Mouse (Mus musculus) midbrain, embryonic 12.5 days (tissue): ENCODE data around the gene Yif1b. TPM values are rescaled to one million over a fixed set of nuclear protein-coding genes. Genes with fewer than 3 reads are reported as not detected.

Experiments
- ATAC-seq: fragments of 200-750 bp; cut with Nextera tagmentation; 2 replicates; pipeline ENCODE4 v1.8.0; 2017; ENCODE audit warnings: low read depth, moderate TSS enrichment, moderate library complexity; ENCODE audit not compliant: low FRiP score
- H3K27ac ChIP-seq: fragments of 300-500 bp; sonication (generic); replicated peaks from 2 replicates; pipeline ENCODE4 v1.5.1; 2016; ENCODE audit warnings: mild to moderate bottlenecking
- H3K27me3 ChIP-seq: fragments of 300-500 bp; sonication (generic); 2 replicates; pipeline ENCODE4 v1.6.1; 2016; ENCODE audit warnings: mild to moderate bottlenecking
- H3K36me3 ChIP-seq: fragments of 300-500 bp; sonication (generic); 2 replicates; pipeline ENCODE4 v1.6.1; 2016
- H3K4me1 ChIP-seq: fragments of 300-500 bp; sonication (generic); 2 replicates; pipeline ENCODE4 v1.6.1; 2016
- H3K4me2 ChIP-seq: fragments of 300-500 bp; sonication (generic); replicated peaks from 2 replicates; pipeline ENCODE4 v1.6.1; 2016; ENCODE audit warnings: mild to moderate bottlenecking, moderate library complexity
- H3K4me3 ChIP-seq: fragments of 300-500 bp; sonication (generic); 2 replicates; pipeline ENCODE4 v1.5.1; 2016; ENCODE audit warnings: mild to moderate bottlenecking
- H3K9ac ChIP-seq: fragments of 300-500 bp; sonication (generic); replicated peaks from 2 replicates; pipeline ENCODE4 v1.6.1; 2016; ENCODE audit warnings: mild to moderate bottlenecking, moderate library complexity
- H3K9me3 ChIP-seq: fragments of 300-500 bp; sonication (generic); 2 replicates; pipeline ENCODE4 v1.6.1; 2016; ENCODE audit warnings: mild to moderate bottlenecking
- WGBS: fragments of 180-500 bp; shearing (Covaris S2); methylation state at CpG from one replicate; pipeline ENCODE4 v1.1.7; 2016; 5-methylcytosine and 5-hydroxymethylcytosine counted together
- polyA plus RNA-seq: library from polyadenylated mRNA; unstranded; fragments of >200 nt; fragmentation: Nextera tagmentation; extraction: Ambion mirVana; gene quantifications from 2 replicates; pipeline ENCODE4 v1.2.1, GENCODE M21; 2016

The Yif1b gene
- polyA plus RNA-seq, 1 experiment from 2014 or later: 83.2 TPM

DNA sequence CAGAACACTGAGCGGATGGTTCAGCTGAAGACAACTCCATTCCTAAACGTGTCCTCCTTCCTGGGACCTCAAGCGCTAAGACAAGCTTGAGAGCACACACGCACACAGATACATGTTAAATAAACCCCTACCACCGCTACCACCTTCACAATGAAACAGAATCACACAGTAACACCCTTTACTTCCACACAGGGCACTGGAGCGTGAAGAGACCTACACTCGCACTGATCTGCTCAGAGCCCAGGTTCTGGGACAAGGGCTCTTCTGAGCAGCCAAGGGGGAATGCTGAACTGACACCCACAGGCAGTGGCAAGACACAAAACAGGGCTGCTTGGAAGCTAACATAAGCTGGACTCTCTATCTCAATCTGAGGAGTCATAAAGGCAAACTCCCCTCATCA is 27.5 kb downstream of the Yif1b start:
- no peaks in the 10 kb centered on the region for H3K27me3 ChIP-seq
- no peak for ATAC-seq
- H3K9ac ChIP-seq: no peak overlapping the region
- no peaks in the 10 kb centered on the region for H3K36me3 ChIP-seq
- H3K4me3 ChIP-seq: no peak overlapping the region
- no peak overlapping the region for H3K4me2 ChIP-seq
- WGBS: 77% methylated on average over 7 of the region's 7 CpGs
- no peaks in the 10 kb centered on the region for H3K9me3 ChIP-seq
- H3K27ac ChIP-seq: no peak overlapping the region
- H3K4me1 ChIP-seq: no peaks in the 10 kb centered on the region

GRCm38 (mm10) chr7:29266931-29267330 is 28.8 kb downstream of the Yif1b start:
- H3K4me1 ChIP-seq: no peaks in the 10 kb centered on the region
- ATAC-seq: no peak
- H3K27me3 ChIP-seq: no peaks in the 10 kb centered on the region
- no peak overlapping the region for H3K4me3 ChIP-seq
- H3K36me3 ChIP-seq: no peaks in the 10 kb centered on the region
- no peak overlapping the region for H3K9ac ChIP-seq
- no peak overlapping the region for H3K27ac ChIP-seq
- no peak overlapping the region for H3K4me2 ChIP-seq
- 65% methylated on average over 4 of the region's 4 CpGs for WGBS
- H3K9me3 ChIP-seq: no peaks in the 10 kb centered on the region

DNA sequence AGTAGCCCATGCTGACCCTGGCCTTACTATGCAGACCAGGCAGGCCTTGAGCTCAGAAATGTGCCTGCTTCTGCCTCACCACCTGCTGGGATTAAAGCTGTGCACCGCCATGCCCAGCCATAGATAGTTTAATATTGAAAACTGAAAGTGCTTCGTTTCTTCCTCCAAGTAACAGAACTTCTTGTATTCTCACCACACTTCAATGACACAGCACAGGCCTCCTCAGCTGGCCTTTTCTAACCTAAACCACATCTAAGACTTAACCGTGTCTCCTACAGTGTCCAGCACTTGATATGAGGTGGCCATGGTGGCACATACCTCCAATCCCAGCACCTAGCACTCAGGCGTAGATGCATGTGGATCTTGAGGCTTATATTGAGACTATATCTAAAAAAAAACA is 32.3 kb downstream of the Yif1b start:
- H3K27me3 ChIP-seq: no peaks in the 10 kb centered on the region
- no peak overlapping the region for H3K4me2 ChIP-seq
- ATAC-seq: no peak
- WGBS: 91% methylated on average over 4 of the region's 4 CpGs
- no peaks in the 10 kb centered on the region for H3K4me1 ChIP-seq
- no peak overlapping the region for H3K9ac ChIP-seq
- no peaks in the 10 kb centered on the region for H3K9me3 ChIP-seq
- no peak overlapping the region for H3K27ac ChIP-seq
- H3K36me3 ChIP-seq: no peaks in the 10 kb centered on the region
- no peak overlapping the region for H3K4me3 ChIP-seq

DNA sequence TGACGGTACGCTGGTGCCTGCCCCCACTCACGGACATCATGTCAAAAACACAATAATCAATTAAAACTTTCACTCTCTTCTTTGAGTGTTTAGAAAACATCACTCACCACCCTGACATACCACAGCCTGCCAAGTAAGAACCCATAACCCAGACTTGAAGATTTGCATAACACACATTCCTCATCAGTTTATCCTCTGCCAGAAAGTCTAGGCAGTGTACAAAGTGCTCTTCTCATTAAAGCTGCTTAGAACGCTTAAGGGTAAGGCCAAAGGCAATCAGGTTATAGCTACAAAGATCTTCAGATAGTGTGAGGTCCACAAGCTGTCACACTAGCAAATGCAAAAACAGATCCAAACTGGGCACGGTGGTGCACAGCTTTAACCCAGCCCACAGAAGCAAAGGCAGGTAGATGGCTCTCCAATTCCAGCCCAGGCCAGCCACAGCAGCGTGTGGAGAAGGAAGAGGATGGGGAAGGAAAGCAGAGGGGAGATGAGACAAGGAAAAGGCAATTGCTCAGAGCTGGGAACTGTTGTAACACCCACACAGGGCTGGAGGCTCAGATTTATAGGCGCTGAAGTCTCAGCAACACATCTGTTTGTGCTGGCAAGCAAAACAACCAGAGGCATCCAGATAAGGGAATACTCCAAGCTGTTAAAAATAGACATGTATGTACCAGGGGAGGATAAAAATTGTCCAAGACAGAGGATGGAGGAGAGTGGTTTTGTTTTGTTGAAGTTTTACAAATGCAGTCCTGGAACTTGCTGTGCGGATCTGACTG is 33.7 kb downstream of the Yif1b start:
- Histone ChIP-seq H3K27ac (no peak overlapping the region), H3K9me3 (no peaks in the 10 kb centered on the region), H3K4me1 (no peaks in the 10 kb centered on the region), H3K9ac (no peak overlapping the region), H3K36me3 (no peaks in the 10 kb centered on the region), H3K4me3 (no peak overlapping the region), H3K27me3 (no peaks in the 10 kb centered on the region), H3K4me2 (no peak overlapping the region)
- 89% methylated on average over 8 of the region's 8 CpGs for WGBS
- no peak for ATAC-seq

DNA sequence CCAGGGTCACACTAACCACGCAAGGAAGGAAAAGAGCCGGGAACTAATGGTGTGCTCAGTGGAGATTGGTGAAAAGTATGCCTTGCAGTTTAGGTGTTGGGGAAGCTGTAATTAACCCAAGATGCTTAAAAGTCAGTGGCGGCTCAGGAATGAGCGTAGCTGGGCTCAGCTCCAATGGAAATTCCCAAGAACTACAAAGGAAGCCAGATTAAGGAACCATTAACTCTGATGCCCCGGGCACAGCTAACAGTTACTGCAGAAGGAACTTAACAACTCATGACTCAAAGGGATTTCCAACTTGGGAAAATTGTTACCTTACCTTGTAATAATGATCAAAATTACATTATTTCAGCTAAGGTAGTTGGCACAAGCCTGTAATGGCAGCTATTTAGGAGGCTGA is 38.6 kb downstream of the Yif1b start:
- Histone ChIP-seq H3K4me1 (peaks cover 11% of the 10 kb centered on the region), H3K27me3 (peaks cover 22% of the 10 kb centered on the region), H3K27ac (no peak overlapping the region), H3K9me3 (no peaks in the 10 kb centered on the region), H3K9ac (no peak overlapping the region), H3K4me3 (no peak overlapping the region), H3K36me3 (no peaks in the 10 kb centered on the region), H3K4me2 (no peak overlapping the region)
- ATAC-seq: no peak
- 86% methylated on average over 5 of the region's 5 CpGs for WGBS

DNA sequence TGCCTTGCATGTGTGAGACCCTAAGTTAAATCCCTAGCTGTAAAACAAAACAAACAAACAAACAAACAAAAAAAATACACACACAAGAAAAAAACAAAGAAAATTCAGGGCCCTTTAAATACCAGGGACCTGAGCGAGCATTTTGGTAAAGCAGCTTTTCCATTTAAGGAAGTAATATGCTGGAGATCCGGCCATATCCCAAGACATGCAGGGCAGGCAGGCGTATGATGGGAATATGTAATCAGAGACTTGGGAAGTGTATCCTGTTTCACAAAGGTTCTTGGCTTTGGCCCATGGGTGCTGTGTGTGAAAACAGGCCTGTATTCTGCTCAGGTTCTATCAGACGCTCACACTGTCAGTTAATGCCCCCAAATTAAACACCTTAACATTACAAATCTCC is 39.4 kb downstream of the Yif1b start:
- Histone ChIP-seq H3K9ac (no peak overlapping the region), H3K4me3 (no peak overlapping the region), H3K4me2 (no peak overlapping the region), H3K27ac (no peak overlapping the region), H3K4me1 (peaks cover 18% of the 10 kb centered on the region), H3K9me3 (no peaks in the 10 kb centered on the region), H3K27me3 (peaks cover 30% of the 10 kb centered on the region), H3K36me3 (no peaks in the 10 kb centered on the region)
- 91% methylated on average over 4 of the region's 4 CpGs for WGBS
- ATAC-seq: no peak

GRCm38 (mm10) chr7:29279261-29279660 is 41.1 kb downstream of the Yif1b start:
- H3K4me2 ChIP-seq: no peak overlapping the region
- no peak overlapping the region for H3K27ac ChIP-seq
- no peak for ATAC-seq
- peaks cover 45% of the 10 kb centered on the region for H3K27me3 ChIP-seq
- H3K9ac ChIP-seq: no peak overlapping the region
- no peaks in the 10 kb centered on the region for H3K36me3 ChIP-seq
- H3K4me3 ChIP-seq: no peak overlapping the region
- peaks cover 18% of the 10 kb centered on the region for H3K4me1 ChIP-seq
- no peaks in the 10 kb centered on the region for H3K9me3 ChIP-seq

DNA sequence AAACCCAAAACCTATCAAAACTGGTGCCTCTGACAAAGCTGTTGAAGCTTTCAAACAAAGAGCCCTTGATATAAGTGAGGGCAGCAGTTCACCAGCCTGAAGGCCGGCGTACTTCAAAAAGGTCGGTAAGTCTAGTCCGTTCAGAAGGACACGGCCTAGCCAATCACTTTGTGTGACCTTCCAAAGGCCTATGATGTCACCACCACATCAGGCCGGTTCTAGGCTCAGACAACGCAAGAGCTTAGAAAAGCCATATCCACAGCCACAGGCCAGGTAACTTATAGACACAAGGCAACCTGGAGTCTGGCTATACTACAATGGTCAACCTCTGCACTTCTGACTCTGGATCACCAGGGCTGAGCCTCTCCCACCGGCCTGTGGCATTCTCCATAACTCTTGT is 41.8 kb downstream of the Yif1b start:
- Histone ChIP-seq H3K27ac (no peak overlapping the region), H3K4me3 (no peak overlapping the region), H3K4me1 (peaks cover 18% of the 10 kb centered on the region), H3K9ac (no peak overlapping the region), H3K9me3 (no peaks in the 10 kb centered on the region), H3K4me2 (no peak overlapping the region), H3K36me3 (no peaks in the 10 kb centered on the region), H3K27me3 (peaks cover 52% of the 10 kb centered on the region)
- ATAC-seq: no peak
- whole genome bisulfite sequencing: 90% methylated on average over 8 of the region's 8 CpGs

DNA sequence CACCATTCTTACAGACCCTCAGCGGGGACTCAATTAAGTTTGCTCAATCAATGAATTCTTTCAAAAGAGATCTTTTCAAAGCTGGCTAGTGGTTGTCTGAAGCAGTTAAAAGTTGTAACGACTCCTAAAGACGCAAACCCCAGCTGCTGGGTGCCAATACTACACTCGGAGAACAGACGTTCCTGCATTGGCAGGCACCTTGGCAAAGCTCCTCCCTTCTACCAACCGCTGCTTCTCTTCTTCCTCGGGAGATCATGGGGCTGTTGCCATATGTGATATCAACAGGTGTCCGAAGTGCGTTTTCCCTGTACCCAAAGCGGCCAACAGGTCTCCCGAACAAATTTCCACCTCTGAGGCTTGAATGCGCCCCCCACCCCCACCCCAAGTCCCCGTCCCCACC is 42.7 kb downstream of the Yif1b start:
- Histone ChIP-seq H3K27me3 (peaks cover 52% of the 10 kb centered on the region), H3K36me3 (no peaks in the 10 kb centered on the region)
- no peak for ATAC-seq

GRCm38 (mm10) chr7:29281201-29282073 is 43.3 kb downstream of the Yif1b start, which contains the start of gene Spint2:
Gene Spint2 (minus strand): TSS chr7:29281912.
- Histone ChIP-seq H3K27me3 (peaks cover 58% of the 10 kb centered on the region), H3K9ac (peak within 1 kb of the TSS; percentile 60)

More for the DNA sequence above, 42.7 kb downstream of the Yif1b start:
- Histone ChIP-seq H3K9me3 (no peaks in the 10 kb centered on the region), H3K4me2 (peak overlapping the region; percentile 89), H3K27ac (no peak overlapping the region), H3K9ac (no peak overlapping the region; the same call in 1 of the 2 replicates), H3K4me1 (peaks cover 18% of the 10 kb centered on the region), H3K4me3 (peak overlapping the region; percentile 55)
- 16% methylated on average over 13 of the region's 13 CpGs for WGBS

GRCm38 (mm10) chr7:29282074-29282554 is 44.0 kb downstream of the Yif1b start:
- no peak overlapping the region for H3K27ac ChIP-seq
- peaks cover 60% of the 10 kb centered on the region for H3K27me3 ChIP-seq
- no peaks in the 10 kb centered on the region for H3K9me3 ChIP-seq
- H3K4me2 ChIP-seq: peak overlapping the region; percentile 89
- H3K9ac ChIP-seq: peak overlapping the region; percentile 60
- peak overlapping the region; percentile 55 for H3K4me3 ChIP-seq
- no peaks in the 10 kb centered on the region for H3K36me3 ChIP-seq
- WGBS: 13% methylated on average over 21 of the region's 21 CpGs
- ATAC-seq: no peak
- H3K4me1 ChIP-seq: peaks cover 18% of the 10 kb centered on the region

More at GRCm38 (mm10) chr7:29281201-29282073, 43.3 kb downstream of the Yif1b start, which contains the start of gene Spint2:
- H3K4me2 ChIP-seq: peak within 1 kb of the TSS; percentile 89
- H3K27ac ChIP-seq: no peak within 1 kb of the TSS
- H3K4me1 ChIP-seq: peaks cover 18% of the 10 kb centered on the region
- no peaks in the 10 kb centered on the region for H3K9me3 ChIP-seq
- WGBS: 1% methylated on average over 79 of the region's 80 CpGs
- peak within 1 kb of the TSS; percentile 55 for H3K4me3 ChIP-seq
- ATAC-seq: peak; percentile 58; the same call in 1 of the 2 replicates
- no peaks in the 10 kb centered on the region for H3K36me3 ChIP-seq

GRCm38 (mm10) chr7:29283876-29284275 is 45.7 kb downstream of the Yif1b start:
- Histone ChIP-seq H3K9me3 (no peaks in the 10 kb centered on the region), H3K36me3 (no peaks in the 10 kb centered on the region), H3K4me1 (peaks cover 18% of the 10 kb centered on the region), H3K4me2 (no peak overlapping the region), H3K27ac (no peak overlapping the region), H3K9ac (no peak overlapping the region), H3K4me3 (no peak overlapping the region), H3K27me3 (peaks cover 70% of the 10 kb centered on the region)
- no peak for ATAC-seq
- 88% methylated on average over 4 of the region's 4 CpGs for WGBS
